Mouse (Mus musculus): ENCODE measurements around the gene Olfr503. TPM values are rescaled to one million over a fixed set of nuclear protein-coding genes. Genes with fewer than 3 reads are reported as not detected.
"Not testable (repeated sequence)": the region's sequence is repeated elsewhere in the genome, so short reads cannot be mapped to it uniquely, and the experiment has no call there.

Gene Olfr503
- not detected in 2 replicates for total RNA-seq (2017)

- ATAC-seq (replicated peaks in 1 of 2; ENCODE audit: insufficient read depth in 1 of 2, low FRiP score in 2 of 2, low TSS enrichment in 1 of 2, low read depth in 1 of 2, poor library complexity in 2 of 2, severe bottlenecking in 2 of 2): not testable (repeated sequence)
Measured at GRCm38 (mm10) chr7:108544227-108544626, at the start of gene Olfr503. Olfr503 (plus strand) TSS chr7:108544527.

- ATAC-seq (replicated peaks in 1 of 2; ENCODE audit: insufficient read depth in 1 of 2, low FRiP score in 2 of 2, low TSS enrichment in 1 of 2, low read depth in 1 of 2, poor library complexity in 2 of 2, severe bottlenecking in 2 of 2): no peak
Measured at GRCm38 (mm10) chr7:108524965-108525364, 19.4 kb upstream of the Olfr503 start, which contains the start of gene Olfr502. Olfr502 (minus strand) TSS chr7:108525065.

GRCm38 (mm10) chr7:108542416-108542815 is 1.9 kb upstream of the Olfr503 start:
- ATAC-seq (replicated peaks in 1 of 2; ENCODE audit: insufficient read depth in 1 of 2, low FRiP score in 2 of 2, low TSS enrichment in 1 of 2, low read depth in 1 of 2, poor library complexity in 2 of 2, severe bottlenecking in 2 of 2): no peak

GRCm38 (mm10) chr7:108565693-108566092 is 21.4 kb downstream of the Olfr503 start, which contains the start of gene Olfr504:
Olfr504 (minus strand) TSS chr7:108565793.
- no peak for ATAC-seq (replicated peaks in 1 of 2; ENCODE audit: insufficient read depth in 1 of 2, low FRiP score in 2 of 2, low TSS enrichment in 1 of 2, low read depth in 1 of 2, poor library complexity in 2 of 2, severe bottlenecking in 2 of 2)

- no peak for ATAC-seq (replicated peaks in 1 of 2; ENCODE audit: insufficient read depth in 1 of 2, low FRiP score in 2 of 2, low TSS enrichment in 1 of 2, low read depth in 1 of 2, poor library complexity in 2 of 2, severe bottlenecking in 2 of 2)
Measured at GRCm38 (mm10) chr7:108589797-108590196, 45.5 kb downstream of the Olfr503 start.

Other genes starting within 250 kb of the Olfr503 start
- gene Olfr491, start 231.1 kb upstream of the Olfr503 start, total RNA-seq (2017): not detected in 2 replicates
- not detected in 2 replicates for gene Olfr492, start 220.9 kb upstream of the Olfr503 start, total RNA-seq (2017)
- not detected in 2 replicates for gene Olfr493, start 197.5 kb upstream of the Olfr503 start, total RNA-seq (2017)
- not detected in 2 replicates for gene Olfr494, start 179.2 kb upstream of the Olfr503 start, total RNA-seq (2017)
- not detected in 2 replicates for gene Olfr495, start 151.4 kb upstream of the Olfr503 start, total RNA-seq (2017)
- gene Olfr497, start 124.1 kb upstream of the Olfr503 start, total RNA-seq (2017): not detected in 2 replicates
- not detected in 2 replicates for gene Olfr498, start 79.2 kb upstream of the Olfr503 start, total RNA-seq (2017)
- gene Olfr502, start 19.5 kb upstream of the Olfr503 start, total RNA-seq (2017): not detected in 2 replicates
- not detected in 2 replicates for gene Olfr504, start 21.3 kb downstream of the Olfr503 start, total RNA-seq (2017)
- not detected in 2 replicates for gene Olfr506, start 66.3 kb downstream of the Olfr503 start, total RNA-seq (2017)
- not detected in 2 replicates for gene Olfr507, start 77.3 kb downstream of the Olfr503 start, total RNA-seq (2017)
- gene Olfr508, start 85.5 kb downstream of the Olfr503 start, total RNA-seq (2017): not detected in 2 replicates
- gene Olfr509, start 107.4 kb downstream of the Olfr503 start, total RNA-seq (2017): not detected in 2 replicates
- gene Olfr510, start 121.9 kb downstream of the Olfr503 start, total RNA-seq (2017): not detected in 2 replicates
- gene Olfr512, start 168.8 kb downstream of the Olfr503 start, total RNA-seq (2017): not detected in 2 replicates
- not detected in 2 replicates for gene Olfr513, start 206.4 kb downstream of the Olfr503 start, total RNA-seq (2017)

Data from hematopoietic stem cell, adult 5-6 weeks (primary cell).